Mouse (Mus musculus): ENCODE results near the gene Crispld2.

DNA sequence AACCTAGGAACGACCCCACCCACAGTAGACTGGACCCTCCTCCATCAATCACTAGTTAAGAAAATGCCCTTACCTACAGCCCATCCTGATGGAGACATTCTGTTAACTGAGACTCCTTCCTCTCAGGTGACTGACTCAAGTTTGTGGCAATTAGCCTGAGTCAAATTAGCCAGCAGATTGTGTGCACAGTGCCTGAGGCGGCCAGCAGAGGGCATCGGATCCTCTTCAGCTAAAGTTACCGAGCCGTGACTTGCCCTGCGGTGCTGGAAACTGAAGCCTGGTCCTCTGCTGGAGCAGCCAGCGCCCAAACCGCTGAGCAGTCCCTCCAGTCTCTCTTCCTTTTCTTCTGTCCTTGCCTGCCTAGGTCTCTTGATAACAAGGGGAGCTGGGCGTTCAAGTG, 24.8 kb upstream of the Crispld2 start:
- no peak for TF ChIP-seq CTCF (IDR thresholded peaks at IDR 0.05; ENCODE audit: extremely low read depth, insufficient read depth, low read length)
- no peak for TF ChIP-seq POLR2A (IDR thresholded peaks at IDR 0.05; ENCODE audit: extremely low read depth, insufficient read depth, low read length)

Measured in cortical plate, adult 2 months (tissue).